Mouse (Mus musculus) mature B cell (primary cell): ENCODE data around the gene Adamts1.

Source experiments
- in situ Hi-C: fragments of 300-500 bp; cut with MboI; formaldehyde crosslinking; loops from 2 replicates; pipeline ENCODE4 v1.14.3; 2019

Gene Adamts1

GRCm38 (mm10) chr16:85802954-85803353, at the start of gene Adamts1:
Adamts1 (minus strand) TSS chr16:85803113.
- in situ Hi-C loops: no loop called here

GRCm38 (mm10) chr16:85827066-85827465, 24.2 kb upstream of the Adamts1 start:
- in situ Hi-C loops: no loop called here

GRCm38 (mm10) chr16:85822330-85822916, 19.5 kb upstream of the Adamts1 start:
- in situ Hi-C loops: no loop called here

- in situ Hi-C loops: no loop called here
Observed at GRCm38 (mm10) chr16:85819808-85820458, 17.0 kb upstream of the Adamts1 start.

- in situ Hi-C loops: no loop called here
Observed at GRCm38 (mm10) chr16:85814116-85814515, 11.2 kb upstream of the Adamts1 start.

- in situ Hi-C loops: no loop called here
Observed at GRCm38 (mm10) chr16:85807626-85808025, 4.7 kb upstream of the Adamts1 start.

- in situ Hi-C loops: no loop called here
Observed at GRCm38 (mm10) chr16:85807072-85807471, 4.2 kb upstream of the Adamts1 start.

- in situ Hi-C loops: no loop called here
Observed at GRCm38 (mm10) chr16:85805581-85805980, 2.7 kb upstream of the Adamts1 start.

- in situ Hi-C loops: no loop called here
Observed at GRCm38 (mm10) chr16:85803613-85804551, 969 bp upstream of the Adamts1 start.

- in situ Hi-C loops: no loop called here
Observed at GRCm38 (mm10) chr16:85801971-85802811, 722 bp downstream of the Adamts1 start.

GRCm38 (mm10) chr16:85801252-85801651, 1.7 kb downstream of the Adamts1 start:
- in situ Hi-C loops: no loop called here

- in situ Hi-C loops: no loop called here
Observed at GRCm38 (mm10) chr16:85800691-85801090, 2.2 kb downstream of the Adamts1 start.

GRCm38 (mm10) chr16:85799971-85800370, 2.9 kb downstream of the Adamts1 start:
- in situ Hi-C loops: no loop called here

- in situ Hi-C loops: no loop called here
Observed at GRCm38 (mm10) chr16:85798334-85798733, 4.6 kb downstream of the Adamts1 start.

GRCm38 (mm10) chr16:85797161-85797560, 5.8 kb downstream of the Adamts1 start:
- in situ Hi-C loops: no loop called here

- in situ Hi-C loops: no loop called here
Observed at GRCm38 (mm10) chr16:85795731-85796130, 7.2 kb downstream of the Adamts1 start.

GRCm38 (mm10) chr16:85793166-85793830, 9.6 kb downstream of the Adamts1 start:
- in situ Hi-C loops: no loop called here

- in situ Hi-C loops: no loop called here
Observed at GRCm38 (mm10) chr16:85781076-85781475, 21.8 kb downstream of the Adamts1 start.

- in situ Hi-C loops: no loop called here
Observed at GRCm38 (mm10) chr16:85779775-85780174, 23.1 kb downstream of the Adamts1 start.

- in situ Hi-C loops: no loop called here
Observed at GRCm38 (mm10) chr16:85772272-85772671, 30.6 kb downstream of the Adamts1 start.

- in situ Hi-C loops: no loop called here
Observed at GRCm38 (mm10) chr16:85767341-85767740, 35.6 kb downstream of the Adamts1 start.
